Mouse (Mus musculus): ENCODE measurements around the gene Rad50. TPM values are rescaled to one million over a fixed set of nuclear protein-coding genes. Genes with fewer than 3 reads are reported as not detected.
A peak's percentile ranks its signal among the peaks of the same experiment; 100 is the strongest.

The Rad50 gene
- total and polyA plus RNA-seq, 3 experiments = 39.6 to 53.6 (median 48.2) TPM

DNA sequence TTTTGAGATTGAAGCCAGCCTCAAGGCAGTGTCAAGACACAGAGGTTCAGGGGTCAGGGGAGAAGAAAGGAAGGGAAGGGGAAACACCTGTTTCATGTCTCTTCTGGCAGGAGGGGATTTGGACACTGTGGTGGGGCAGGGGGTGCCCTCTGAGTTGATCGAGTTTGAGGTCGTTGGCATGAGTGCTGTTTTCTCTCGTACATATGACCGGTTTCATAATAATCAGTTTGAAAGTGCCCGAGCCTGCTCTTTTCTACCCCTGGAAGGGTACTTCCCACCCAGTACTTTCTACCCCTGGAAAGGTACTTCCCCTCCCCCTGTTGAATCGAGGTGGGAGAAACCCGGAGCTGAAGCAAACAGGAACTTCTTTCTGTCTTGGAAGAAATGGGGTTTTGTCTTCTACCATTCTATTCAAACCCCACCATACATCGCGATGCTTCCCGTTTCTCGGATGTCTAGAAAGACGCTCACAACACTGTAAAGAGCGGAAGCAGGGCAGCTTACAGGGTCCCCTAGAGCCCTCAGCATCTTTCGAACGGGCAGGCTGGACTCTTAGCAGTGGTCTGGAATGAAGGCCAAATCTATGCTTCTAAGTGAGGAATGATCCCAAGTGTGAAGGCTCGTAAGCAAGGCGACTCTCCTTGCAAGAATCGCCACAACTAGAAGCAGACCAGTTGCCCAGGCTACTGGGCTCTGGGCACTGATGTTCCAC, 28.0 kb upstream of the Rad50 start:
- DNase-seq (ENCODE audit: extremely low read depth) = peak; percentile 89
- Histone ChIP-seq H3K4me1 (ENCODE audit: control insufficient read depth in 1 of 2, insufficient read depth in 2 of 2) (peaks cover 8 to 35% of the 10 kb centered on the region in 2 experiments), H3K9me3 (replicated peaks; ENCODE audit: low read length) (no peaks in the 10 kb centered on the region), H3K9ac (ENCODE audit: insufficient read depth, low read depth) (peak overlapping the region; percentile 41), H3K36me3 (replicated peaks in 1 of 2; ENCODE audit: control insufficient read depth in 1 of 2, insufficient read depth in 1 of 2, low read length in 1 of 2) (no peaks in the 10 kb centered on the region), H3K27me3 (replicated peaks) (no peaks in the 10 kb centered on the region), H3K4me3 (replicated peaks in 1 of 3; ENCODE audit: low read depth in 2 of 3, low read length in 2 of 3, poor library complexity in 1 of 3) (peak overlapping the region; percentile 7 to 43 (median 29)), H3K4me2 (ENCODE audit: insufficient read depth, low read depth, poor library complexity, severe bottlenecking) (peak overlapping the region; percentile 76), H3K27ac (ENCODE audit: insufficient read depth, low read depth) (peak overlapping the region; percentile 54), H3K79me2 (replicated peaks; ENCODE audit: control insufficient read depth, extremely low read depth, insufficient read depth, poor library complexity, severe bottlenecking) (no peaks in the 10 kb centered on the region)
- in situ Hi-C loops (cut with MboI; ENCODE audit: low pct_ligation_motif_present, low pct_unique_long_range_greater_than_20kb, low sequenced_read_pairs) (loop anchor here (5.0 kb wide), 2 partner anchors 148 to 268 kb away; no protein-coding TSS in a partner anchor), dilution Hi-C loops (cut with MboI; ENCODE audit: extremely low pct_ligation_motif_present, extremely low pct_unique_long_range_greater_than_20kb, low sequenced_read_pairs) (no loop called here)
- no peak; the same call in 1 of the 2 replicates for TF ChIP-seq HCFC1 (IDR thresholded peaks at IDR 0.05; ENCODE audit: low read depth, low read length)
- no peak for TF ChIP-seq EP300 (IDR thresholded peaks at IDR 0.05; ENCODE audit: low read length)
- peak; percentile 50; the same call in 1 of the 2 replicates for TF ChIP-seq SIN3A (IDR thresholded peaks at IDR 0.05; ENCODE audit: low read length)
- no peak for TF ChIP-seq E2F4 (IDR thresholded peaks at IDR 0.05; ENCODE audit: insufficient replicate concordance, low read depth, low read length)
- TF ChIP-seq MAZ (IDR thresholded peaks at IDR 0.05; ENCODE audit: low read depth, low read length) = 0 out of 2 replicates have a peak, but pooled peaks have one; percentile 51
- TF ChIP-seq CTCF (conservative IDR thresholded peaks at IDR 0.05 in 1 of 2, IDR thresholded peaks at IDR 0.05 in 1 of 2; ENCODE audit: low read depth in 2 of 2, low read length in 2 of 2) = no peak
- TF ChIP-seq RCOR1 (conservative IDR thresholded peaks at IDR 0.05; ENCODE audit: low read depth, low read length) = no peak
- TF ChIP-seq ZNF384 (IDR thresholded peaks at IDR 0.05; ENCODE audit: low read depth, low read length) = no peak
- 0 out of 2 replicates have a peak, but pooled peaks have one; percentile 3 for TF ChIP-seq JUND (conservative IDR thresholded peaks at IDR 0.05; ENCODE audit: low read depth, low read length)
- peak; percentile 45 for TF ChIP-seq BHLHE40 (IDR thresholded peaks at IDR 0.05; ENCODE audit: low read depth, low read length)
- TF ChIP-seq ZC3H11A (IDR thresholded peaks at IDR 0.05; ENCODE audit: low read depth, low read length) = no peak
- TF ChIP-seq MXI1 (IDR thresholded peaks at IDR 0.05; ENCODE audit: low read depth, low read length) = peak; percentile 3
- TF ChIP-seq NRF1 (IDR thresholded peaks at IDR 0.05; ENCODE audit: low read depth, low read length) = no peak
- TF ChIP-seq MAFK (IDR thresholded peaks at IDR 0.05; ENCODE audit: insufficient replicate concordance, low read length) = no peak
- TF ChIP-seq CHD2 (IDR thresholded peaks at IDR 0.05; ENCODE audit: low read length) = peak; percentile 80; the same call in 1 of the 2 replicates
- no peak for TF ChIP-seq MYC (IDR thresholded peaks at IDR 0.05; ENCODE audit: low read depth, low read length)
- TF ChIP-seq POLR2A (IDR thresholded peaks at IDR 0.05; ENCODE audit: low read depth, low read length) = no peak; the same call in 1 of the 2 replicates
- TF ChIP-seq ELF1 (IDR thresholded peaks at IDR 0.05; ENCODE audit: low read depth, low read length) = peak; percentile 69; the same call in 1 of the 2 replicates
- TF ChIP-seq JUN (IDR thresholded peaks at IDR 0.05; ENCODE audit: insufficient read depth, low read depth, low read length) = no peak
- TF ChIP-seq USF2 (conservative IDR thresholded peaks at IDR 0.05; ENCODE audit: low read depth, low read length) = no peak
- TF ChIP-seq IRF4 (IDR thresholded peaks at IDR 0.05; ENCODE audit: low read depth, low read length) = peak; percentile 33; the same call in 1 of the 2 replicates
- TF ChIP-seq TCF12 (IDR thresholded peaks at IDR 0.05; ENCODE audit: low read depth, low read length) = no peak
- no peak for TF ChIP-seq GABPA (IDR thresholded peaks at IDR 0.05; ENCODE audit: insufficient replicate concordance, low read depth, low read length)
- peak; percentile 51 for TF ChIP-seq NELFE (IDR thresholded peaks at IDR 0.05; ENCODE audit: low read depth, low read length)
- peak; percentile 67; the same call in 1 of the 2 replicates for TF ChIP-seq MEF2A (IDR thresholded peaks at IDR 0.05; ENCODE audit: borderline replicate concordance, low read depth, low read length)
- no peak for TF ChIP-seq ZMIZ1 (IDR thresholded peaks at IDR 0.05; ENCODE audit: low read depth, low read length)
- no peak for TF ChIP-seq PAX5 (IDR thresholded peaks at IDR 0.05; ENCODE audit: low read length)
- no peak for TF ChIP-seq UBTF (IDR thresholded peaks at IDR 0.05; ENCODE audit: low read depth, low read length)
- TF ChIP-seq ZKSCAN1 (IDR thresholded peaks at IDR 0.05; ENCODE audit: borderline replicate concordance, low read depth, low read length) = no peak
- 0 out of 2 replicates have a peak, but pooled peaks have one; percentile 40 for TF ChIP-seq KAT2A (IDR thresholded peaks at IDR 0.05; ENCODE audit: insufficient replicate concordance, low read length)
- peak; percentile 60 for TF ChIP-seq ETS1 (conservative IDR thresholded peaks at IDR 0.05; ENCODE audit: low read depth, low read length)
- TF ChIP-seq RAD21 (IDR thresholded peaks at IDR 0.05; ENCODE audit: low read depth, low read length) = no peak
- peak; percentile 73 for TF ChIP-seq TBP (conservative IDR thresholded peaks at IDR 0.05; ENCODE audit: low read depth, low read length)
- TF ChIP-seq SMC3 (IDR thresholded peaks at IDR 0.05; ENCODE audit: low read depth, low read length) = no peak
- 0 out of 2 replicates have a peak, but pooled peaks have one; percentile 51 for TF ChIP-seq CHD1 (IDR thresholded peaks at IDR 0.05; ENCODE audit: low read depth, low read length)
- no peak; the same call in 1 of the 2 replicates for TF ChIP-seq MAX (IDR thresholded peaks at IDR 0.05; ENCODE audit: low read length)
- TF ChIP-seq POLR2AphosphoS2 (IDR thresholded peaks at IDR 0.05; ENCODE audit: low read depth, low read length) = no peak
- TF ChIP-seq USF1 (IDR thresholded peaks at IDR 0.05; ENCODE audit: low read depth, low read length) = no peak

Measured in CH12.LX (cell line).